Mouse (Mus musculus) heart, adult 2 months (tissue): ENCODE data around the gene Tspo2.

Experiments used
- CTCF ChIP-seq: fragments of 200-600 bp; IDR thresholded peaks from 2 replicates; pipeline ENCODE4 v1.8.1; 2022; ENCODE audit warnings: antibody characterized with exemption, mild to moderate bottlenecking, moderate library complexity
- EP300 ChIP-seq: fragments of 200-500 bp; IDR thresholded peaks from 2 replicates; pipeline ENCODE4 v1.6.1; 2011; ENCODE audit warnings: low read depth, low read length, control low read depth; ENCODE audit not compliant: insufficient read depth
- POLR2A ChIP-seq: fragments of 200-500 bp; IDR thresholded peaks from 2 replicates; pipeline ENCODE4 v1.6.1; 2011; ENCODE audit warnings: mild to moderate bottlenecking, low read depth, low read length, control low read depth; ENCODE audit not compliant: insufficient read depth

DNA sequence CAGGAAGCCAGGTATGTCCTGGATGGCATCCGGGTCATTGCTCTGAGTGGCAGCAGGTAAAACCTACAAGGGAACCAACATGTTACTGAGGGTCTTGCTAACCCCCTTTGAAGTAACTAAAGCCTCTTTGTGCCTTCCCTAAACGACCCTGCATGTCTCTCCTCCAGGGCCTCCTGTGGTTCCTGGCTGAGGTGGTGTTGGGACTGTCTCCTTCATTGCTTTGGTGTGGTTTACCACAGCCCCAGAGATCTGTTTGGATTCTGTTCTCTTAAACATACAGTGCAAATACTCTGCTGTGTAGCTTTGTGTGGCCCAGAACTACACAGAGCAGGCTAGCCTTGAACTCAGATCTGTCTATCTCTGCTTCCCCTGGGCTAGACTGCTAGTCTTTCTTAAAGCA is 31.8 kb downstream of the Tspo2 start:
- TF ChIP-seq CTCF: no peak
- TF ChIP-seq POLR2A: no peak
- no peak for TF ChIP-seq EP300
